Mouse (Mus musculus): ENCODE measurements around the gene Mfn1.

Gene Mfn1

DNA sequence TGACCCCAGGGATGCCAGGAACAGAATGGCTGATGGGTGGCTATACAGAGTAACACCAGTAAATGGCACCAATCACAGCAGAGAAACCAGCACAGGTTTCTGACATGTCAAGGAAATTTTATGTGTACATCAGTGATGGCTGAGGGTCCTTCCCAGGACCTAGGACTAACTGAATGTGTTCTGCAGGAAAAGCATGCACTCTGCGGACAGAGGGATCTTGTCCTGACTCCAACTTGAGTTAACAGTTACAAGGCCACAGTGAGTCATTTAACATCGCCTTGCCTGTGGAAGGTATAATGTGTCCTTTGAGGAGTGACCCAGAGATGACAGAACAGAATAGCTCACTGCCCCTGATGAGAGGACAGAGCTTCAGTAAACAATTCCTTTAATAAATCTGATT, 85.5 kb downstream of the Mfn1 start:
- no peak for DNase-seq

DNA sequence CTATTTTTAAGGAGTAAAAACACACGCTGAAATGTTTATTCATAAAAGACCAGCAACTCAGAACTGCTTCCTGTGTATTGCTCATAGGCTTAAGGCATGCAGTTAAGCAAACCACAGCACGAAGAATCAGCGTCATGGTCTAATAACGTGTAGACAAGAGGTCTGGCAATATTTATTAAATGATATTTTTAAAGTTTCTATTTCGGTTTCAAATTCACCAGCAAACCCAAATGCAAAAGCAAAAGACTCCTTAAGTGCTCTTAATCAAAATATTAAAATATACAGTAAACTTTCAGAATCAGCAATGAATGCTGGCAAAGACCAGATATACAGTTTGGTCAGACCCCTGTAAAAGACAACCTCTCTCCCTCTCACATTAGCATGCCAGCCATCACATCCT, 86.1 kb downstream of the Mfn1 start:
- DNase-seq: peak in 1 of 2 experiments; percentile 19

DNA sequence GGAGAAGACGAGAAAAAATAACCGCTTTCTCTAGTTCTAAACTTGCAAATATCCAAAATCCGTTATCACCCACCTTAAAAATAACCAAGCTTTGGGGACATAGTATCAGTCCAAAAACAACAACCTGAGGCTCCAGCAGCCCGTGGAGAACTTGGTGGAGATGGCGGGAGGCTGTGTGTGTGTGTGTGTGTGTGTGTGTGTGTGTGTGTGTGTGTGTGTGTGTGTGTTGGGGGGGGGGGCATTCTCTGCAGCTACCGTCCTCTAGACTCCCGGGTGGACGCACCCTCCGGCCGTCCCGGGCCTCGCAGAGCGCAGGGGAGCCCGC, 86.7 kb downstream of the Mfn1 start:
- peak in 1 of 2 experiments; percentile 8 for DNase-seq

DNA sequence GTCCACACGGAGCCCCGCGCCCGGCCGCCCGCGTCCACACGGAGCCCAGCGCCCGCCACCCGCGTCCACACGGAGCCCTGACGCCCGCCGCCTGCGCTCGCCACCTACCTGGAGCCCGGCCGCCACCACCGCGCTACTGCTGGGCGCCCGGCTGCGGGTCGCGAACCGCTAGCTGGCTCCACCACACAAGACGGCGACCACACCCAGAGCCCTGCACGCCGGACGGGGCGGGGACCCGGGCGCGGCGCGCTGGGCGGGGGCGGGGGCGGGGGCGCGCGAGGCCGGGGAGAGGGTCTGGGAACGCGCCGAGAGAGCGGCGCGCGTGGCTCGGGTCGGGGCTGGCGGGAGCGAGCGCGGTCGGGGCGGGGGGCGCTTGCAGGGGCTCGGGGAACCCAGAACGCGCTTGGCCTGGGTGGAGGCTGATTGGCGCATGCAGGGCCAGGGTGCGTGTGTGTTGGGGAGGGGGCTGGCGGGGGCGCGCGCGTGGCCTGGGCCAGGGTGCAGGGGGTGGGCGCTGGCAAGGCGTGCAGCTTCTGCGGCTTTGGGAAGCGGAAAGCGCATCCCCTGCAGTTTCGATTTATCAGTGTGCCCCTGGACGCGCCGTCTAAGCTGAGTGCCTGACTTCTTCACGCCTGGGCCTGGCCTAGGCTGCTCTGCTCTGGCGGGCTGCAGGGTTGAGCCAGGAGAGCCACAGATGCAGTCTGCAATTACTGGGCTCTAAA, 87.2 kb downstream of the Mfn1 start, which contains the start of gene Gnb4:
TSS of gene Gnb4 (minus strand) at position 255 of the 722 bp plus-strand sequence.
- peak; percentile 48 to 55 for DNase-seq

DNA sequence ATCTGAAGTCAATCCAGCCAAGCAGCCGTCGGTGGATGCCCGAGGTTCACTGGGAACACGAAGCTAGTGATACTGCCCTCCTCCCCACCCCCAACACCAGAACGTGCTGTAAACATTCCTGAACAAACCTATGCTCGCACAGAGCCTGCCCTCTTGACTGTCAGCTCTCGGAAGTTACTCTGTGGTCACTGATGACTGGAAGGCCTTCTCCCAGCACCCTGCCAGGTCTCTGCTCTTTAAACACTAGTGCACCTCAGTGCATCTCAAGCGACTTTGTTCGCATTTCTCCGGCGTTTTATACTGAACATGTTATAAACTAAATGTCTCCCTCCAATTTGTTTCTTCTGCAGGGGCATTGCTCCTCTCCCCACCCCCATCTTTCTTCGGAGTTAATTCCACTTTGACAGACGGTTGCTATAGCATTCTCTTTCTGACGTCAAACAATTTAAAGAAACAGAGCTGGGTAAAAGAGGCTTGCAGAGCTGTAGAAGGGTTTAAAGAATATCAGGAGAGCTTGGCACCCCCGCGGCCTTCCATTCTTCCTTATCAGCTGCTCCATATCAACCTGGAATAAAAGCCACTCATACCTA, 87.9 kb downstream of the Mfn1 start:
- DNase-seq: peak in 1 of 2 experiments; percentile 22

DNA sequence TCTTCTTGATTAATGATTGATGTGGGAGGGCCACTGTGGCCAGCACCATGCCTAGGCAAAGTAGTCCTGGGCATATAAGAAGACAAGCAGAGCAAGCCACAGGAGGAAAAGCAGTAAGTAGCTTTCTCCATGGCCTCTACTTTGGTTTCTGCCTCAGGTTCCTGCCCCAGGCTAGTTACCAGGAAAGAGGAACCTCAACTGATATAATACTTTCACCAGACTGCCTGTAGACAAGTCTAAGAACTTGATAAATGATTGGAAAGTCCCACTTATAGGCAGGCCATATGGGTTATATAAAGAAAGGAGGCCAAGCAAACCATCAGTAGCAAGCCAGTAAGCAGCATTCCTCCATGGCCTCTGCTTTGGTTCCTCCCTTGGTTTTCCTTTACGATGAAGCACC, 92.4 kb downstream of the Mfn1 start:
- peak in 1 of 2 experiments; percentile 10 for DNase-seq

DNA sequence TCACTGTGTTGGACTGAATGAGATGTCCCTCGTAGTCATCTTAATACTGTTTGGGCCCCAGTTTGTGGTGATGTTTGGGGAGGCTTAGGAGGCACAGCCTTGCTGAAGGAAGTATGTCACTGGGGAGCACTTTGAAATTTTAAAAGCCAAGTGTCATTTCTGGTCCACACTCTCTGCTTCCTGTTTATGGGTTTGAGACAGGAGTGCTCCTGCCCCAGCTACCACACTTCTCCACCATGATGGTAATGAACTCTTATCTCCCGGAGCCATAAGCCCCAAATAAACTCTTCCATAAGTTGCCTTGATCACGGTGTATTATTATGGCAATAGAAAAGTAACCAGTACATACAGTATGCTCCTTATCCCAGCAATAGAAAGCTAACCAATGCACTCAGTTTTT, 92.8 kb downstream of the Mfn1 start:
- DNase-seq: no peak

DNA sequence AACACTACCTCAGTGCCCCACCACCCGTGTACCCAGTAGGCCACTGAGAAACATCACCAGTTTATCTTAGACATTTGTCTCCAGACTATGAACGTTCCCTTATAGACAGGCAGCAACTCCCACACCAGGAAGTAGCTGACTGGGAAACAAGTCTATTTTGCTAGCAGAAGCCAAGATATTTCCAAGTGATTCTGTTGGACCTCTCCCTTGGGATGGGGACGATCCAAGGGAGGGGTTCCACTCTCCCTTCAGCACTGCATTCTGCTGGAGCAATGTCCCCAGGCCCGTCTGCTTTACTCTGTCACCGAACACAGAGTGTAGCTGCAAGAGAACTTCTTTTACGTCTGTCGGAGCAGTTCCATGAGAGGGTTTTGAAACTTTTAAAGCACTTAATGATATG, 98.9 kb downstream of the Mfn1 start:
- DNase-seq: no peak

All from B cell, adult 2 months (primary cell).